ENCODE assay signal across 9 mouse cellular contexts in the genomic region with DNA sequence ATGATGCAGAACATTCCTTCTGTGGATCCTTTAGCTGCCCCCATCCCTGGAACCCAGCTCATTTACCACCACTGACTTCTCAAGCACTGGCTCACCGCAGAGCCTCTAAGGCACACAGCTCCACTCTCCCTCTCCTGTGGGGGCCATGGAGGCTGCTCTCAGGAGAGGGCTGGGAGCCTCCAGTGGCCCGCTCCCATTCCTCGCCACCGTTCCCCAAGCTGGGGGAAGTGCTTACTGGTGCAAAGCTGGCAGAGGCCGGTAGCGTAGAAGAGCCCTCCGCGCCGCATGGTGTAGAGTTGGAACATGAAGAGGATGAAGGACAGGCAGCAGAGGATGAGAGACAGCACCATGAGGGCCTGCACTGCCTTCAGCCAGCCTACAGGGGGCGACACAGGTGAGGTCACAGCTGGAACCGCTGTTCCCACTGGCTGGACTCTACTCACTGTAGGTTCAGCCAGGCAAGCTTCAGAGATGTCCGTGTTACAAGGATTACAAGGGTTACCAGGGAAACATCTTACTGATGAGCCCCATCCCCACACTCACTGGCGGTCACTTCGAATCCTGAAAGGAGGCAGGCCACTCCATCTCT. TPM values are rescaled to one million over a fixed set of nuclear protein-coding genes. Genes with fewer than 3 reads are reported as not detected.
DNase-seq lines count a peak whose midpoint lies in the region; ATAC-seq and TF ChIP-seq lines count a peak whose summit lies in the region.
"Had no signal": no experiment of that assay in that cellular context is flagged by ENCODE, and none has a peak within 500 bp of the region (broad histone marks: within the 10 kb centered on the region; RNA-seq: fewer than 3 reads in every experiment).

No protein-coding gene starts in this region.

- no peak for ATAC-seq in embryonic facial prominence, embryonic 14.5 days (ENCODE audit: low read depth)
- no peak for ATAC-seq in activated CD4-positive, CD25-positive, alpha-beta regulatory T cell, adult 4 months

- peak overlapping the region; percentile 62 for H3K4me2 ChIP-seq in embryonic facial prominence, embryonic 14.5 days (ENCODE audit: low read depth, low read length)

- peaks cover 84% of the 10 kb centered on the region for H3K4me1 ChIP-seq in E14TG2a.4 (replicated peaks; ENCODE audit: low read depth, low read length)
- peaks cover 49% of the 10 kb centered on the region for H3K4me1 ChIP-seq in embryonic facial prominence, embryonic 14.5 days (ENCODE audit: control insufficient read depth, insufficient read depth, low read length)

- 0 out of 2 replicates have a peak overlapping the region, but pooled peaks have one; percentile 75 for H3K9ac ChIP-seq in embryonic facial prominence, embryonic 14.5 days (ENCODE audit: low read depth, low read length)

- peak; percentile 97 for TF ChIP-seq CTCF in E14TG2a.4 (conservative IDR thresholded peaks at IDR 0.05; ENCODE audit: low read length)

- peak; percentile 21 for DNase-seq in kidney, adult 9 months
- no peak for DNase-seq in kidney, postnatal 25 days
- DNase-seq in embryonic facial prominence, embryonic 14.5 days (ENCODE audit: low spot score), result no peak
- peak; percentile 30 for DNase-seq in lung, postnatal 10 days
- DNase-seq in left cerebral cortex, adult 18-20 months (ENCODE audit: low spot score in 2 of 2), result no peak
- DNase-seq in c-Kit-positive CD71-positive TER-119-positive erythroid progenitor cells, embryonic 14.5 days (ENCODE audit: low spot score), result no peak
- DNase-seq: cerebellum, adult 18-20 months had no signal

- no peaks in the 10 kb centered on the region for H3K9me3 ChIP-seq in E14TG2a.4 (ENCODE audit: low read length)
- H3K9me3 ChIP-seq in embryonic facial prominence, embryonic 14.5 days (ENCODE audit: control insufficient read depth, low read length), result no peaks in the 10 kb centered on the region

- peak overlapping the region; percentile 68 for H3K4me3 ChIP-seq in E14TG2a.4 (replicated peaks; ENCODE audit: low read length)
- peak overlapping the region; percentile 54 for H3K4me3 ChIP-seq in embryonic facial prominence, embryonic 14.5 days (ENCODE audit: low read depth, low read length)

- 0 out of 2 replicates have a peak overlapping the region, but pooled peaks have one; percentile 7 for H3K27ac ChIP-seq in embryonic facial prominence, embryonic 14.5 days (replicated peaks; ENCODE audit: low read depth, low read length)

- H3K27me3 ChIP-seq in E14TG2a.4 (ENCODE audit: insufficient read depth, low read length), result peaks cover 7% of the 10 kb centered on the region; the same call in 1 of the 2 replicates
- H3K27me3 ChIP-seq in embryonic facial prominence, embryonic 14.5 days (replicated peaks; ENCODE audit: control insufficient read depth, insufficient read depth, low read length), result no peaks in the 10 kb centered on the region

- H3K36me3 ChIP-seq in E14TG2a.4 (ENCODE audit: insufficient read depth, low read length), result peaks cover 14% of the 10 kb centered on the region
- peaks cover 17% of the 10 kb centered on the region for H3K36me3 ChIP-seq in embryonic facial prominence, embryonic 14.5 days (ENCODE audit: control insufficient read depth, insufficient read depth, low read length)

- 71% methylated on average over 14 of the region's 14 CpGs for WGBS in embryonic facial prominence, embryonic 14.5 days

RNA-seq across cellular contexts. Expression of a gene that starts 2.0 kb away (rescaled TPM):
- polyA plus RNA-seq in embryonic facial prominence, embryonic 14.5 days (2014; fragmentation: Nextera tagmentation; extraction: Ambion mirVana), result 298 and 316 TPM in 2 replicates
- total RNA-seq in left cerebral cortex, adult 18-20 months (2021), result 1 to 10 TPM; 5.5 to 8.4 TPM
- 100 to 1,000 TPM; 683 to 699 TPM for polyA plus RNA-seq in activated CD4-positive, CD25-positive, alpha-beta regulatory T cell, adult 4 months (2017; shearing (Covaris generic))

RNA-seq across cellular contexts. Expression of a gene that starts 4.7 kb away (rescaled TPM):
- polyA plus RNA-seq in embryonic facial prominence, embryonic 14.5 days (2014; fragmentation: Nextera tagmentation; extraction: Ambion mirVana), result 3.7 and 5.0 TPM in 2 replicates
- 1 to 10 TPM; 2.6 to 2.7 TPM for total RNA-seq in left cerebral cortex, adult 18-20 months (2021)
- 1 to 10 TPM in 1 of 2 experiments, under 1 TPM in 1; 0.96 to 2.2 TPM for polyA plus RNA-seq in activated CD4-positive, CD25-positive, alpha-beta regulatory T cell, adult 4 months (2017; shearing (Covaris generic))

RNA-seq across cellular contexts. Expression of a gene that starts 22.4 kb away (rescaled TPM):
- 3.9 and 5.8 TPM in 2 replicates for polyA plus RNA-seq in embryonic facial prominence, embryonic 14.5 days (2014; fragmentation: Nextera tagmentation; extraction: Ambion mirVana)
- 10 to 100 TPM; 20.9 to 22.0 TPM for total RNA-seq in left cerebral cortex, adult 18-20 months (2021)
- polyA plus RNA-seq in activated CD4-positive, CD25-positive, alpha-beta regulatory T cell, adult 4 months (2017; shearing (Covaris generic)), result 1 to 10 TPM; 5.8 to 6.2 TPM

RNA-seq across cellular contexts. Expression of a gene that starts 22.7 kb away (rescaled TPM):
- polyA plus RNA-seq in embryonic facial prominence, embryonic 14.5 days (2014; fragmentation: Nextera tagmentation; extraction: Ambion mirVana), result 0.68 and 0.87 TPM in 2 replicates
- total RNA-seq in left cerebral cortex, adult 18-20 months (2021), result not detected
- not detected for polyA plus RNA-seq in activated CD4-positive, CD25-positive, alpha-beta regulatory T cell, adult 4 months (2017; shearing (Covaris generic))

RNA-seq across cellular contexts. Expression of a gene that starts 41.0 kb away (rescaled TPM):
- 0.63 and 1.0 TPM in 2 replicates for polyA plus RNA-seq in embryonic facial prominence, embryonic 14.5 days (2014; fragmentation: Nextera tagmentation; extraction: Ambion mirVana)
- total RNA-seq in left cerebral cortex, adult 18-20 months (2021), result 10 to 100 TPM; 10.7 to 10.9 TPM
- not detected for polyA plus RNA-seq in activated CD4-positive, CD25-positive, alpha-beta regulatory T cell, adult 4 months (2017; shearing (Covaris generic))

Comparison
In these comparisons a context has a peak if more than half of its experiments do, and no peak if none do; other contexts are left out.
1. DNase-seq: peak in kidney, adult 9 months (single experiment) and lung, postnatal 10 days (single experiment); none in kidney, postnatal 25 days (0 of 2), embryonic facial prominence, embryonic 14.5 days (single experiment), left cerebral cortex, adult 18-20 months (0 of 2) and c-Kit-positive CD71-positive TER-119-positive erythroid progenitor cells, embryonic 14.5 days (single experiment).